12 mouse cellular contexts compared by ENCODE assay signal in the genomic region with DNA sequence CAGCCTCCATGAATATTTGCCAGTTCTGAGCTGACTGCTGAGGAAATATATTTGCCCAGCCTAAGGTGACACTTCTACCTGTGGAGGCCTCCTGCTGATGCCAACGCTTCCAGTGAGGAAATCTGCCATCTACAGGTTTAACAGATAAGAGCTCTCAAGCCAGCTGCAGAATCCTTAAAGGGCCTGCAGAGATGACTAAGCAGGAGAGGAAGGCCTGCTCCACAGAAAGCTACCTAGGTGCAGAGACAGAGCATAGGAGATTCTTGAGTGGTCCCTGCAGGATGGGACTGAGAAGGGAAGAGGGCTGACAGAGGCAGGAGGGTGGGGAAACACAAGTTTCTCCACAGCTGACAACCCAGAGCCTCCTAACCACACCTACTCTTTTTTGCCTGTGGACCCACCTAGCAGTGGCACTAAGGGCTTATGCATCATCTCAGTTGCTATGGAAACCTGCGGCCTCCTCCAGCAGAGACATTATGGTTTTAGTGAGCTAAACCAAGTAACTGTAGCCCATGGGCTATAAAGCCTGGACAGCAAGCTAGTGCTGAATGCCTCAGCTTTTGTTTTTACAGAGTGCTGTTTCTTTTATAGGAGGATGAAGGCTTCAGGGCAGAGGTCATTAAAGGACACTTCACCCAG.
A peak's percentile ranks its signal among the peaks of the same experiment; 100 is the strongest.
DNase-seq lines count a peak whose midpoint lies in the region; ATAC-seq lines count a peak whose summit lies in the region.
"Had no signal": no experiment of that assay in that cellular context is flagged by ENCODE, and none has a peak within 500 bp of the region (broad histone marks: within the 10 kb centered on the region; RNA-seq: fewer than 3 reads in every experiment).

No protein-coding gene starts in this region.

- H3K4me2 ChIP-seq in forebrain, embryonic 14.5 days (ENCODE audit: low read length), result no peak overlapping the region
- H3K4me2 ChIP-seq in forebrain, embryonic 13.5 days, result no peak overlapping the region
- H3K4me2 ChIP-seq in midbrain, embryonic 15.5 days, result no peak overlapping the region
- no peak overlapping the region for H3K4me2 ChIP-seq in midbrain, embryonic 11.5 days
- H3K4me2 ChIP-seq: forebrain, embryonic 15.5 days; limb, embryonic 15.5 days had no signal

- H3K4me3 ChIP-seq in forebrain, embryonic 14.5 days (ENCODE audit: low read depth, low read length), result no peak overlapping the region
- no peak overlapping the region for H3K4me3 ChIP-seq in forebrain, embryonic 13.5 days
- no peak overlapping the region for H3K4me3 ChIP-seq in midbrain, embryonic 15.5 days
- H3K4me3 ChIP-seq in midbrain, embryonic 11.5 days (ENCODE audit: low read depth, low read length), result no peak overlapping the region
- H3K4me3 ChIP-seq: forebrain, embryonic 15.5 days; limb, embryonic 15.5 days had no signal

- no peaks in the 10 kb centered on the region for H3K27me3 ChIP-seq in forebrain, embryonic 14.5 days (replicated peaks; ENCODE audit: control insufficient read depth, insufficient read depth, low read length)
- no peaks in the 10 kb centered on the region for H3K27me3 ChIP-seq in forebrain, embryonic 13.5 days
- no peaks in the 10 kb centered on the region for H3K27me3 ChIP-seq in midbrain, embryonic 15.5 days (replicated peaks)
- H3K27me3 ChIP-seq in midbrain, embryonic 11.5 days (ENCODE audit: control insufficient read depth, insufficient read depth, low read length), result no peaks in the 10 kb centered on the region
- H3K27me3 ChIP-seq: forebrain, embryonic 15.5 days; limb, embryonic 15.5 days had no signal

- H3K9ac ChIP-seq in forebrain, embryonic 14.5 days (ENCODE audit: low read length), result no peak overlapping the region
- no peak overlapping the region for H3K9ac ChIP-seq in forebrain, embryonic 13.5 days
- H3K9ac ChIP-seq in midbrain, embryonic 15.5 days, result no peak overlapping the region
- H3K9ac ChIP-seq in midbrain, embryonic 11.5 days (ENCODE audit: low read length), result no peak overlapping the region
- H3K9ac ChIP-seq: forebrain, embryonic 15.5 days; limb, embryonic 15.5 days had no signal

- peak; percentile 17 for DNase-seq in forebrain, embryonic 14.5 days (ENCODE audit: low spot score)
- DNase-seq in midbrain, embryonic 11.5 days (ENCODE audit: low spot score, missing footprints), result no peak
- DNase-seq in left cerebral cortex, adult 18-20 months (ENCODE audit: low spot score in 2 of 2), result peak; percentile 7 to 25
- DNase-seq in right cerebral cortex, postnatal 25 days, result peak; percentile 31
- DNase-seq in adrenal gland, postnatal 4 days (ENCODE audit: low spot score in 2 of 2), result no peak
- DNase-seq in gastrocnemius, postnatal 4 days (ENCODE audit: low spot score in 2 of 2), result no peak
- DNase-seq: kidney, postnatal 10 days; lung, postnatal 14 days had no signal

- H3K36me3 ChIP-seq in forebrain, embryonic 14.5 days (ENCODE audit: control insufficient read depth, insufficient read depth, low read length), result no peaks in the 10 kb centered on the region
- H3K36me3 ChIP-seq in forebrain, embryonic 13.5 days (ENCODE audit: poor library complexity, severe bottlenecking), result no peaks in the 10 kb centered on the region
- no peaks in the 10 kb centered on the region for H3K36me3 ChIP-seq in midbrain, embryonic 15.5 days (replicated peaks)
- no peaks in the 10 kb centered on the region for H3K36me3 ChIP-seq in midbrain, embryonic 11.5 days (ENCODE audit: control insufficient read depth, insufficient read depth, low read length)
- H3K36me3 ChIP-seq: forebrain, embryonic 15.5 days; limb, embryonic 15.5 days had no signal

- ATAC-seq in forebrain, embryonic 14.5 days, result no peak
- no peak for ATAC-seq in forebrain, embryonic 13.5 days
- peak; percentile 71 for ATAC-seq in midbrain, embryonic 15.5 days (replicated peaks)
- ATAC-seq in midbrain, embryonic 11.5 days (ENCODE audit: low FRiP score), result no peak
- ATAC-seq: forebrain, embryonic 15.5 days had no signal

- H3K9me3 ChIP-seq in forebrain, embryonic 14.5 days (replicated peaks; ENCODE audit: control insufficient read depth, low read length), result no peaks in the 10 kb centered on the region
- H3K9me3 ChIP-seq in forebrain, embryonic 13.5 days (replicated peaks), result no peaks in the 10 kb centered on the region
- H3K9me3 ChIP-seq in midbrain, embryonic 15.5 days, result no peaks in the 10 kb centered on the region
- no peaks in the 10 kb centered on the region for H3K9me3 ChIP-seq in midbrain, embryonic 11.5 days (ENCODE audit: control insufficient read depth, low read length)
- H3K9me3 ChIP-seq: forebrain, embryonic 15.5 days; limb, embryonic 15.5 days had no signal

- WGBS in forebrain, embryonic 14.5 days, result 69% methylated on average over 2 of the region's 2 CpGs
- WGBS in forebrain, embryonic 13.5 days, result 58% methylated on average over 2 of the region's 2 CpGs
- WGBS in midbrain, embryonic 15.5 days, result 41% methylated on average over 2 of the region's 2 CpGs
- 57% methylated on average over 2 of the region's 2 CpGs for WGBS in midbrain, embryonic 11.5 days

- H3K4me1 ChIP-seq in forebrain, embryonic 14.5 days (ENCODE audit: control insufficient read depth, insufficient read depth, low read length), result no peaks in the 10 kb centered on the region
- H3K4me1 ChIP-seq in forebrain, embryonic 13.5 days, result no peaks in the 10 kb centered on the region
- H3K4me1 ChIP-seq in midbrain, embryonic 15.5 days, result no peaks in the 10 kb centered on the region
- no peaks in the 10 kb centered on the region for H3K4me1 ChIP-seq in midbrain, embryonic 11.5 days (ENCODE audit: control insufficient read depth, insufficient read depth, low read length)
- H3K4me1 ChIP-seq: forebrain, embryonic 15.5 days; limb, embryonic 15.5 days had no signal

- no peak overlapping the region for H3K27ac ChIP-seq in forebrain, embryonic 14.5 days (ENCODE audit: low read depth, low read length)
- H3K27ac ChIP-seq in forebrain, embryonic 13.5 days, result no peak overlapping the region
- H3K27ac ChIP-seq in midbrain, embryonic 15.5 days, result 0 out of 2 replicates have a peak overlapping the region, but pooled peaks have one; percentile 30
- no peak overlapping the region for H3K27ac ChIP-seq in midbrain, embryonic 11.5 days (ENCODE audit: low read depth, low read length)
- H3K27ac ChIP-seq: forebrain, embryonic 15.5 days; limb, embryonic 15.5 days had no signal

Comparison
In these comparisons a context has a peak if more than half of its experiments do, and no peak if none do; other contexts are left out.
1. DNase-seq: peak in forebrain, embryonic 14.5 days (single experiment), left cerebral cortex, adult 18-20 months (2 of 2) and right cerebral cortex, postnatal 25 days (single experiment); none in midbrain, embryonic 11.5 days (single experiment), adrenal gland, postnatal 4 days (0 of 2) and gastrocnemius, postnatal 4 days (0 of 2).